Mouse (Mus musculus) kidney, adult 8-10 months (tissue): ENCODE measurements around the gene Lrrc38.

Source experiments
- DNase-seq, 2 experiments: peaks; one replicate each; pipeline ENCODE4 v3.0.0; 2022

Lrrc38 gene

GRCm38 (mm10) chr4:143352301-143352700, 2.7 kb downstream of the Lrrc38 start:
- DNase-seq: no peak

DNA sequence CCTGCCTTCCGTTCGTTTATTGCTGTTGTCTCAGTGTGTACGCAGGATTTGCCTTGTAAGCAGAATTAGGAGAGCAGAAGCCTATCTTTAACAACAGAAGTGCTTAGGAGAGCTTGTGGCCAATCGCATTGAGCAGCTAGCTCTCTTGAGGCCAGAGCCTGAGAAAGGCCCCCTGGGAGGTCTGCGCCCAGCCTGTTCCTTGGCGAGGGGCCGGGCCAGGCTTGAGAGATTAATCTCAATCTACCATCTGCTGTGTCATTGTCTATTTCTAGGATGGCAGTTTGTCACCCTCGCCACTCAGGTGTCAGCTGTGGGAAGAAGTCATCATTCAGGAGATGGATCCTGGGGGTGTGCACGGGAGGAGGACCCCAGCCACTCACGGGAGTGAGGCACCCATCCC, 12.0 kb downstream of the Lrrc38 start:
- DNase-seq: no peak

DNA sequence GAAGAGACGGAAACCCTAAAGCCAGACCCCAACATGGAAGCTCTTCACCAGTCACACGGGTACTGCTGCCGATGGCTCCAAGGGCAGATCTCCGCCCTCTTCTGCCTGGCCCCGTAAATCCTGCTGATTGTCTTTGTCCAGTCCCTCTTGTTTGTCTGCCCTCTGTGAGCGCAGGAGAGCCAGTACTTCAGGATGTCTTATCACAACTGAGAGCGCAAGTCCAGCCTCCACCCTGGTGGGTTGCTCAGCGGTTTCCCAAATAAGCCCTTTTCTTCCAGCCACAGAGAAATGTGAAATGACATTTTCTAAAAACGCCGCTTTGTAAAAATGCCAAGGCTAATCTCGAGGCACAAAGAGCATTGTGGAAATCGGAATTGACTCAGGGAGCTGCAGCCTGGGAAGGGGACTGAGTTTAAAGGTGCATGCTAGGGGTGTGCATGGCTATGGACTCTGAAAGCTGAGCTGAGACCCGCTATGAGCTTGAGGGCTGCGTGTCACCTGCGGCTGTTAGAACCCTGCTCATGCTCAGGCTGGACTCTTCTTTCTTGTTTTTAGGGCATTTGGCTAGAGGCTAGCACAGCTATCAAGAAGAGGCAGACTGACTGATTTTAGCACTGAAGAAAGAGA, 17.0 kb downstream of the Lrrc38 start:
- no peak for DNase-seq

DNA sequence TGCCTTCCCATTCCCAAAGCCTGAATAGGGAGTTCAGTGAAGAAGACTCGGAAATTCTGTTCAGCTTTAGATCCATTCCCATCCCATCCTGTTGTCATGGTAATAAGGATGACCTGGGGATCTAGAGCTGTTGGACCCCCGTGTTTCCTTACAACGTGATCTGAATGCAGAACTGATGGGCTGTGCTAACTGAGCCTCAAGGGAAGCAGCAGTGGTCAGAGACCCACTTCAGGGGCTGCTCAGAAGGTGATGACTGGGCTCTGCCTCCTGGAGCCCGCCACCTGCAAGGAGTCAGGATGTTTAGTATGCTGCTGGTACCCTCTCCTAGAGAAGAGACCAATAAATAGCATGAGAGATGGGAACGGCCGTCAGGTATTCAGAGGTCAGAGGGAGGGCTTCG, 29.9 kb downstream of the Lrrc38 start:
- no peak for DNase-seq

DNA sequence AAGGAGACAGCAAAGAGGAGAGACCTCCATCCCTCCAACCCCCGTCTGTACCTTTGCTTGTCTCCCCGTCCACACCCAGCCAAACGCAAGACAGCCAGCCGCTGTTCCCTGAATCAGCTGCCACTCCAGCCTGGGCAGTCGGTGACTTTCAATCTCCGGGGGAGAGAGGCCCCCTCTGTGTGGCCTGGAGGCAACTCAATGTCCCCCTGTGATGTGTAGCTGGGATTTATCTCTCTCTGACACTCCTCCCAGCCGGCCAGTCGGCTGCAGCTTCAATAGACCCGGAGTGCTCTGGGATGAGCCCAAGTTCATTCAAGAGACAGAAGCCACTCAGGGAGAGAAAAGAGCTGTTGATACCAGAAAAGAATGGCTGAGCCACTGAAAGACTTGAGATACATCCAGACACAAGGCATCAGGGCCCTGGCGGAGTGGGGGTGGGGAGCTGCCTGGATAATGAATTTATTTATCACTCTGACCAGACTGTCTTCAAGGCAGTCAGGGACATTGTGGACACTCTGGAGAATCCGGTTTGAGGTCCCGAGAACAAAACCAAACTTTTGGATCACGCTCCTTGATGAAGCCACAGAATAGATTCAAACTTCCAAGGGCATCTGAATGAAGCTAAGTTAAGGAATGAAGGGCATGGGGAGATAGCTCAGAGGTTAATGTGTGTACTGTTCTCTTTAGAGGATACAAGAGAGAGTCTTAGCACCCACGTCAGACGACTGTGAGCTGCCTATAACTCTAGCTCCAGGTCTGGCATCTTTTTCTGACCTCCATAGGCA, 30.6 kb downstream of the Lrrc38 start:
- DNase-seq: no peak

DNA sequence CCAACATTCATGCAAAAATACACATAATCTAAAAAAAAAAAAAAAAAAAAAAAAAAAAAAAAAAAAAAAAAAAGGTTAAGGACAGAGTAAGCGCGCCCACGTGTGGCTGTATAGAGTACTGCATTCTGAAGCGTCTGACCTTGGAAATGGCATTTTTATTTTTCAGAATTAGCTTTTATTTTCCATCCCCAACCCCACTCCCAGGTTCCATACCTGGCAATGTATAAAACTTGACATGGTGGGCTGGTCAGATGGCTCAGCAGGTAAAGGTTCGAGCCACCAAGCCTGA, 31.1 kb downstream of the Lrrc38 start:
- DNase-seq: peak in 1 of 2 experiments; percentile 10

DNA sequence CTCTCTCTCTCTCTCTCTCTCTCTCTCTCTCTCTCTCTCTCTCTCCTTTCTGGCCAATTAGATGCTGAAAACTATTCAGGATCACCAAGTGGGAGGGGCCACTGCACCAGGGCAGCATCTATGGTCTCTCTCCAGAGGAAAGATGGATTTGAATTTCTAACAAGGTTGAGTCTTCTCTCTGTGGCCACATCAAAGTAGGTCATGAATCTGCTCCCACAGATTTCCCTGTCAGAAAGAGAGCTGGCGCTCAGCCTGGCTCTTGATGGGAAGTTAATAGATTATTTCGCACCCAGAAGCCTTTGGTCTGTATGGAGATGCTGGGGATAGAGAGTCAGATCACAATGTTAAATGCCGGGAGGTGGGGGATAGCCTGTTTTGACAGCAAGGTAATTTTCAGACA, 32.6 kb downstream of the Lrrc38 start:
- DNase-seq: no peak

DNA sequence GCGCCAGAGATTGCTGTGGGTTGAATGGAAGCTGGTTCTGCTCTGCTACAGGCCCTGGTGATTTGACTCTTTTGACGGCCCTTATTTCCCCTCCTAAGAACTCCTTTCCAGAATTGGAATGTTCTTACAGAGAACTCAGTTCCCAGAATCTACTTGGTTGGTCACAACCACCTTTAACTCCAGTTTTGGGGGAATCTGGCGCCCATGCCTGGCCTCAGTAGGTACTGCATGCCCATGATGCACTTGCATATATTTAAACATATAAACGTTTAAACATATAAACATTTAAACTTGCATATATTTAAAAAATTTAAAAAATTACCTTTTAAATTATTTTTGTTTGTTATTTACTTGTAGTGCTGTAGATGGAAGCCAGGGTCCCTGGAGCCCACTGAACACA, 34.1 kb downstream of the Lrrc38 start:
- no peak for DNase-seq

GRCm38 (mm10) chr4:143388955-143389702, 39.6 kb downstream of the Lrrc38 start:
- DNase-seq: no peak

GRCm38 (mm10) chr4:143394181-143394580, 44.6 kb downstream of the Lrrc38 start, which contains the start of gene Pramel1:
Gene Pramel1, plus strand, starts transcription at chr4:143394428.
- no peak for DNase-seq

DNA sequence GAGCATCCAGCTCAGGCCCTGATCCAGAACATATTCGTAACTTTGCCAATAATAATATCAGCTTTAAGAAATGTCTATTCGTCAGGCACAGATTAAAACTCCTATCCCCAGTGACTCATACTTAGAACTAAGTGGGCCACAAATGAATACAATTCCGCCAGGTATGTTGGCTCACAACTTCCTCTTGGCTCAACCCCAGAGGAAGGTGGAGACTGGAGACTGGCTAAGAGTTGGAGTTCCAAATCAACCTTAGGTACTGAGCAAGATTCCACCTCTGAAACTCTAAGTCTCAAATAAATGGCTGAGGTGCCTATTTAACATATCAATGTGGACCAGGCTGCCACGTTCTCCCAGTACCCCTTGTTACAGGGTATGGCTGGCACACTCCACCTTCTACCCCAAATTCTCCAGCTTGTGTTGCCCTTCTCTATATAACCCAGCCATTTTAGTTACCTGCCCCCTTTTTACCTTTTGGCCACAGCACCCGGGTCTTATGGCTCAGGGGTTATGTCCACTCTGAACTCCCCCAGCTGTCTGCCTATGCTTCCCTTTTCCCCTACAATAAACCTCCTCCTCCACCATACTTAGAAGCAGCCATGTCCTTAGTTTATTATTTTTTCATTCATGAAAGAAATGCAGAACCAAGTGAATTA, 62.1 kb downstream of the Lrrc38 start:
- peak; percentile 6 to 11 for DNase-seq

DNA sequence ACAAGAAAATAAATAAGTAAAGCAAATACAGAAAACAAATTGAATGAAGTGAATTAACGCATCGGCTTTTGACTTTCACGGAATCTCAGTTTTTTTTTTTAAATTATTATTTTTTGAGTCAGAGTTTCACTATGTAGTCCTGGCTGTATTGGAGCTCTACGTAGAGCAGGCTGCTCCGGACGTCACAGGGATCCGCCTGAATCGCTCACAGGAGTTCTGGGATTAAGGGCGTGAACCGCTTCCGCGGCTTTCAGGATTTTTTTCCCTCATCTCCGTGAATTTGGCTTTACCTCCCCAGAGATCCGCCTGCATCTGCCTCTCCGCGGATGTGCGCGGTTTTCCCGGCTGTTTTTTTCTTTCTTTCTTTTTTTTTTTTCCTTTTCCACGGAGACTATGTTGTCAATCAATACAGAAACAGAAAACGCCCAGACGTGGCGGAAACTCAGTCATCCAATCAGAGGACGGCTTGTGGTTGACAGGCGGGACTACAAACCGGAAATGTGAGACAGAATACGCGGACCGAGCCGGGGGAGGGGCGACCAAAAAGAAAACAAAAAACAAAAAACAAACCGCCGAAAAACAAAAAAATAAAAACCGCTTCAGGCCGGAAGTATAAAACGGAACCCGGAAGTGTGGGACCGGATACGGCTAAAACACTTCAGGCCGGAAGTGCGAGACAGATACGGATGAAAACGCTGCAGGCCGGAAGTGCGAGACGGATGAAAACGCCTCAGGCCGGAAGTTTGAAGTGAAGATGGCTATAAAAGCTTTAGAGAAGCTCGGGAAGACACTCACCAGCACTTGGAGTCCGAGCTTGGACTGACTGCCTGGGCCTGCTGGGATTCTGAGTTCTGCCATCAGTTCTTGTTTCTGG, 62.9 kb downstream of the Lrrc38 start, which contains the start of gene Pramef8:
TSS of gene Pramef8 (plus strand) at position 208 of the 874 bp plus-strand sequence.
- DNase-seq: peak; percentile 91 to 94

GRCm38 (mm10) chr4:143413621-143414020, 64.1 kb downstream of the Lrrc38 start:
- DNase-seq: no peak

DNA sequence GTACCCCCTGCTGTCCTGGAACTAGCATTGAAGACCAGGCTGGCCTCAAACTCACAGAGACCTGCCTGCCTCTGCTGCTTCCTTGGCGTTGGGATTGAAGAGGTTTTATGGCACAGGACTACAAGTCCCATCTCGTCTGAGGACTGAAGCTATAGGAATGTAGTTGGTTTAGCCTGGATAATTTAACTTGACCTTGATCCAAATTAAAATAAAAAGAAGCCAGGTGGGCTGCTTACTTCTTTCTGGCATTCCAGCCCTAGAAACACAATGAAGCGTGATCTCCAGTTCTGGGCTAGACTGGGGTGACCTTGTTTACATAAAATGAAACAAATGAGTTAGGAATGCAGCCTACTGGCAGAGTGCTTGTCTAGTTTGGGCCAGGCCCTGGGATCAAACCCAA, 64.6 kb downstream of the Lrrc38 start:
- DNase-seq: no peak
